Mouse (Mus musculus) liver, embryonic 12.5 days (tissue): Measurements from ENCODE around the gene Ttc30a1. TPM values are rescaled to one million over a fixed set of nuclear protein-coding genes. Genes with fewer than 3 reads are reported as not detected.
"Not testable (repeated sequence)": the region's sequence is repeated elsewhere in the genome, so short reads cannot be mapped to it uniquely, and the experiment has no call there.

Experiments used
- ATAC-seq: fragments of 200-750 bp; cut with Nextera tagmentation; 2 replicates; pipeline ENCODE4 v1.8.0; 2017; ENCODE audit warnings: moderate number of reproducible peaks, mild to moderate bottlenecking, moderate library complexity
- H3K27ac ChIP-seq: fragments of 300-500 bp; sonication (generic); 2 replicates; pipeline ENCODE4 v1.5.1; 2016; ENCODE audit warnings: mild to moderate bottlenecking
- H3K27me3 ChIP-seq: fragments of 300-500 bp; sonication (generic); replicated peaks from 2 replicates; pipeline ENCODE4 v1.6.1; 2016; ENCODE audit warnings: mild to moderate bottlenecking, moderate library complexity
- H3K36me3 ChIP-seq: fragments of 300-500 bp; sonication (generic); 2 replicates; pipeline ENCODE4 v1.6.1; 2016; ENCODE audit warnings: mild to moderate bottlenecking, moderate library complexity
- H3K4me1 ChIP-seq: fragments of 300-500 bp; sonication (generic); 2 replicates; pipeline ENCODE4 v1.6.1; 2016
- H3K4me2 ChIP-seq: fragments of 300-500 bp; sonication (generic); 2 replicates; pipeline ENCODE4 v1.6.1; 2016; ENCODE audit warnings: mild to moderate bottlenecking, moderate library complexity
- H3K4me3 ChIP-seq: fragments of 300-500 bp; sonication (generic); 2 replicates; pipeline ENCODE4 v1.5.1; 2016; ENCODE audit warnings: mild to moderate bottlenecking, moderate library complexity
- H3K9ac ChIP-seq: fragments of 300-500 bp; sonication (generic); 2 replicates; pipeline ENCODE4 v1.6.1; 2016; ENCODE audit warnings: mild to moderate bottlenecking, moderate library complexity
- H3K9me3 ChIP-seq: fragments of 300-500 bp; sonication (generic); replicated peaks from 2 replicates; pipeline ENCODE4 v1.6.1; 2016; ENCODE audit warnings: mild to moderate bottlenecking, moderate library complexity
- WGBS: fragments of 180-500 bp; shearing (Covaris S2); methylation state at CpG from one replicate; pipeline ENCODE4 v1.1.7; 2016; ENCODE audit not compliant: insufficient replicate concordance; 5-methylcytosine and 5-hydroxymethylcytosine counted together
- polyA plus RNA-seq: library from polyadenylated mRNA; unstranded; fragments of >200 nt; fragmentation: Nextera tagmentation; extraction: Ambion mirVana; gene quantifications from 2 replicates; pipeline ENCODE4 v1.2.1, GENCODE M21; 2016

Ttc30a1 gene
- 2.2 and 2.3 TPM in 2 replicates for polyA plus RNA-seq

GRCm38 (mm10) chr2:75981440-75982081, at the start of gene Ttc30a1:
Ttc30a1 (minus strand) TSS chr2:75981967.
- peak within 1 kb of the TSS; percentile 64 for H3K4me3 ChIP-seq
- H3K9me3 ChIP-seq, H3K36me3 ChIP-seq, H3K4me1 ChIP-seq, H3K27ac ChIP-seq, H3K27me3 ChIP-seq: not testable (repeated sequence)
- WGBS, result 4% methylated on average over 34 of the region's 34 CpGs
- peak within 1 kb of the TSS; percentile 59 for H3K9ac ChIP-seq
- ATAC-seq, result peak; percentile 67
- H3K4me2 ChIP-seq, result peak within 1 kb of the TSS; percentile 76

GRCm38 (mm10) chr2:76030080-76030479, 48.3 kb upstream of the Ttc30a1 start:
- H3K9me3 ChIP-seq, result no peaks in the 10 kb centered on the region
- no peak for ATAC-seq
- H3K4me1 ChIP-seq, result no peaks in the 10 kb centered on the region
- no peak overlapping the region for H3K9ac ChIP-seq
- H3K36me3 ChIP-seq, result no peaks in the 10 kb centered on the region
- WGBS, result 60% methylated on average over 8 of the region's 8 CpGs
- H3K4me3 ChIP-seq, result no peak overlapping the region
- H3K27me3 ChIP-seq, result no peaks in the 10 kb centered on the region
- no peak overlapping the region for H3K27ac ChIP-seq
- H3K4me2 ChIP-seq, result no peak overlapping the region

- 50% methylated on average over 20 of the region's 20 CpGs for WGBS
Observed at GRCm38 (mm10) chr2:76029081-76029901, 47.5 kb upstream of the Ttc30a1 start.

GRCm38 (mm10) chr2:76016890-76017289, 35.1 kb upstream of the Ttc30a1 start:
- Histone ChIP-seq H3K9me3 (no peaks in the 10 kb centered on the region), H3K36me3 (no peaks in the 10 kb centered on the region), H3K4me3 (no peak overlapping the region), H3K27ac (no peak overlapping the region), H3K4me2 (no peak overlapping the region), H3K4me1 (no peaks in the 10 kb centered on the region), H3K27me3 (0 out of 2 replicates have a peak, but pooled peaks cover 3% of the 10 kb centered on the region), H3K9ac (no peak overlapping the region)
- no peak for ATAC-seq
- WGBS, result 31% methylated on average over 7 of the region's 7 CpGs

More at GRCm38 (mm10) chr2:76029081-76029901, 47.5 kb upstream of the Ttc30a1 start:
- no peak overlapping the region for H3K4me3 ChIP-seq
- no peaks in the 10 kb centered on the region for H3K36me3 ChIP-seq
- H3K9ac ChIP-seq, result no peak overlapping the region
- H3K27ac ChIP-seq, result no peak overlapping the region
- no peaks in the 10 kb centered on the region for H3K4me1 ChIP-seq
- no peaks in the 10 kb centered on the region for H3K9me3 ChIP-seq
- H3K27me3 ChIP-seq, result no peaks in the 10 kb centered on the region
- no peak for ATAC-seq
- H3K4me2 ChIP-seq, result no peak overlapping the region

GRCm38 (mm10) chr2:76016136-76016535, 34.4 kb upstream of the Ttc30a1 start:
- peaks cover 2% of the 10 kb centered on the region; the same call in 1 of the 2 replicates for H3K4me1 ChIP-seq

GRCm38 (mm10) chr2:76015460-76015859, 33.7 kb upstream of the Ttc30a1 start:
- Histone ChIP-seq H3K9ac (no peak overlapping the region), H3K4me3 (no peak overlapping the region), H3K4me1 (peaks cover 7% of the 10 kb centered on the region; the same call in 1 of the 2 replicates), H3K27me3 (0 out of 2 replicates have a peak, but pooled peaks cover 3% of the 10 kb centered on the region), H3K36me3 (no peaks in the 10 kb centered on the region), H3K9me3 (no peaks in the 10 kb centered on the region), H3K4me2 (no peak overlapping the region), H3K27ac (no peak overlapping the region)
- ATAC-seq, result no peak
- WGBS, result 71% methylated on average over 7 of the region's 7 CpGs

More at GRCm38 (mm10) chr2:76016136-76016535, 34.4 kb upstream of the Ttc30a1 start:
- 83% methylated on average over 8 of the region's 8 CpGs for WGBS
- H3K4me3 ChIP-seq, result no peak overlapping the region
- H3K9ac ChIP-seq, result no peak overlapping the region
- no peaks in the 10 kb centered on the region for H3K9me3 ChIP-seq
- H3K27ac ChIP-seq, result no peak overlapping the region
- no peaks in the 10 kb centered on the region for H3K36me3 ChIP-seq
- H3K27me3 ChIP-seq, result 0 out of 2 replicates have a peak, but pooled peaks cover 3% of the 10 kb centered on the region
- no peak for ATAC-seq
- no peak overlapping the region for H3K4me2 ChIP-seq

- no peak overlapping the region for H3K4me2 ChIP-seq
- 0 out of 2 replicates have a peak, but pooled peaks cover 3% of the 10 kb centered on the region for H3K27me3 ChIP-seq
- ATAC-seq, result no peak
- H3K9ac ChIP-seq, result no peak overlapping the region
- H3K4me1 ChIP-seq, result peaks cover 7% of the 10 kb centered on the region; the same call in 1 of the 2 replicates
- H3K27ac ChIP-seq, result no peak overlapping the region
- WGBS, result 55% methylated on average over 3 of the region's 3 CpGs
- no peaks in the 10 kb centered on the region for H3K36me3 ChIP-seq
- no peak overlapping the region for H3K4me3 ChIP-seq
- H3K9me3 ChIP-seq, result no peaks in the 10 kb centered on the region
Observed at GRCm38 (mm10) chr2:76014659-76015058, 32.9 kb upstream of the Ttc30a1 start.

GRCm38 (mm10) chr2:76006194-76006593, 24.4 kb upstream of the Ttc30a1 start:
- H3K4me3 ChIP-seq, result no peak overlapping the region
- no peaks in the 10 kb centered on the region for H3K9me3 ChIP-seq
- WGBS, result 32% methylated on average over 4 of the region's 4 CpGs
- no peak overlapping the region for H3K27ac ChIP-seq
- no peaks in the 10 kb centered on the region for H3K27me3 ChIP-seq
- H3K4me1 ChIP-seq, result peaks cover 6% of the 10 kb centered on the region; the same call in 1 of the 2 replicates
- H3K4me2 ChIP-seq, result no peak overlapping the region
- no peak for ATAC-seq
- no peaks in the 10 kb centered on the region for H3K36me3 ChIP-seq
- H3K9ac ChIP-seq, result no peak overlapping the region

- Histone ChIP-seq H3K4me3 (no peak overlapping the region), H3K9me3 (no peaks in the 10 kb centered on the region), H3K4me1 (0 out of 2 replicates have a peak, but pooled peaks cover 2% of the 10 kb centered on the region), H3K9ac (no peak overlapping the region), H3K36me3 (no peaks in the 10 kb centered on the region), H3K27ac (no peak overlapping the region), H3K27me3 (no peaks in the 10 kb centered on the region), H3K4me2 (no peak overlapping the region)
- ATAC-seq, result no peak
- 57% methylated on average over 9 of the region's 9 CpGs for WGBS
Observed at GRCm38 (mm10) chr2:76002899-76003298, 21.1 kb upstream of the Ttc30a1 start.

- 0 out of 2 replicates have a peak, but pooled peaks have one; percentile 30 for ATAC-seq
- H3K9ac ChIP-seq, result no peak overlapping the region
- no peak overlapping the region for H3K4me3 ChIP-seq
- no peak overlapping the region for H3K27ac ChIP-seq
- peaks cover 7% of the 10 kb centered on the region; the same call in 1 of the 2 replicates for H3K4me1 ChIP-seq
- no peaks in the 10 kb centered on the region for H3K27me3 ChIP-seq
- 23% methylated on average over 8 of the region's 8 CpGs for WGBS
- no peak overlapping the region for H3K4me2 ChIP-seq
- no peaks in the 10 kb centered on the region for H3K36me3 ChIP-seq
- no peaks in the 10 kb centered on the region for H3K9me3 ChIP-seq
Observed at GRCm38 (mm10) chr2:76001392-76001791, 19.6 kb upstream of the Ttc30a1 start.

- 61% methylated on average over 12 of the region's 12 CpGs for WGBS
- no peaks in the 10 kb centered on the region for H3K27me3 ChIP-seq
- no peak overlapping the region for H3K4me2 ChIP-seq
- H3K9me3 ChIP-seq, result no peaks in the 10 kb centered on the region
- H3K9ac ChIP-seq, result no peak overlapping the region
- no peak overlapping the region for H3K27ac ChIP-seq
- peaks cover 7% of the 10 kb centered on the region; the same call in 1 of the 2 replicates for H3K4me1 ChIP-seq
- ATAC-seq, result no peak
- H3K4me3 ChIP-seq, result no peak overlapping the region
- no peaks in the 10 kb centered on the region for H3K36me3 ChIP-seq
Observed at GRCm38 (mm10) chr2:75999636-76000035, 17.9 kb upstream of the Ttc30a1 start.

- Histone ChIP-seq H3K36me3 (no peaks in the 10 kb centered on the region), H3K9ac (no peak overlapping the region), H3K4me3 (no peak overlapping the region), H3K27me3 (0 out of 2 replicates have a peak, but pooled peaks cover 3% of the 10 kb centered on the region), H3K4me2 (no peak overlapping the region), H3K4me1 (peaks cover 7% of the 10 kb centered on the region; the same call in 1 of the 2 replicates), H3K9me3 (no peaks in the 10 kb centered on the region), H3K27ac (no peak overlapping the region)
- ATAC-seq, result no peak
- WGBS, result 65% methylated on average over 8 of the region's 8 CpGs
Observed at GRCm38 (mm10) chr2:75998692-75999091, 16.9 kb upstream of the Ttc30a1 start.
